Mouse (Mus musculus) MEL (cell line): ENCODE data around the gene Mafb. TPM values are rescaled to one million over a fixed set of nuclear protein-coding genes. Genes with fewer than 3 reads are reported as not detected.

Experiments used
- DNase-seq: peaks from one replicate; pipeline ENCODE4 v3.0.0; 2011; ENCODE audit warnings: low read depth, low spot score
- H3K27ac ChIP-seq: 2 replicates; pipeline ENCODE4 v1.5.1; 2012; ENCODE audit warnings: low read depth, mild to moderate bottlenecking, control low read depth, low read length, moderate library complexity; ENCODE audit not compliant: control insufficient read depth
- H3K27me3 ChIP-seq, 2 experiments: fragments of 150-350 bp in 1 of 2; sonication (generic) in 1 of 2; 2 replicates each; pipeline ENCODE4 v1.6.1; 2012; ENCODE audit warnings: low read length in 2 of 2, mild to moderate bottlenecking in 2 of 2, improper control_type of control experiment in 1 of 2, moderate library complexity in 1 of 2; ENCODE audit not compliant: insufficient read depth in 2 of 2, control insufficient read depth in 1 of 2
- H3K36me3 ChIP-seq, 2 experiments: 2 replicates each; pipeline ENCODE4 v1.6.1; 2012 to 2014; ENCODE audit warnings: low read length in 2 of 2, improper control_type of control experiment in 1 of 2, inconsistent platforms in 1 of 2, mild to moderate bottlenecking in 1 of 2; ENCODE audit not compliant: insufficient read depth in 2 of 2, control insufficient read depth in 1 of 2
- H3K4me1 ChIP-seq, 2 experiments: fragments of 150-350 bp in 1 of 2; sonication (generic) in 1 of 2; 2 replicates each; pipeline ENCODE4 v1.6.1; 2012; ENCODE audit warnings: low read length in 2 of 2, improper control_type of control experiment in 1 of 2, mild to moderate bottlenecking in 1 of 2; ENCODE audit not compliant: insufficient read depth in 2 of 2, control insufficient read depth in 1 of 2
- H3K4me3 ChIP-seq, 2 experiments: fragments of 150-350 bp in 1 of 2; sonication (generic) in 1 of 2; 2 replicates each; pipeline ENCODE4 v1.5.1; 2012; ENCODE audit warnings: low read depth in 2 of 2, low read length in 2 of 2, mild to moderate bottlenecking in 2 of 2, moderate library complexity in 2 of 2, control low read depth in 1 of 2, improper control_type of control experiment in 1 of 2; ENCODE audit not compliant: control insufficient read depth in 1 of 2, insufficient read depth in 1 of 2
- H3K79me2 ChIP-seq: 2 replicates; pipeline ENCODE4 v1.6.1; 2012; ENCODE audit warnings: mild to moderate bottlenecking, low read length, moderate library complexity; ENCODE audit not compliant: control insufficient read depth, poor library complexity, insufficient read depth
- H3K9ac ChIP-seq: 2 replicates; pipeline ENCODE4 v1.6.1; 2012; ENCODE audit warnings: low read depth, mild to moderate bottlenecking, control low read depth, low read length, moderate library complexity; ENCODE audit not compliant: control insufficient read depth, poor library complexity, severe bottlenecking
- H3K9me3 ChIP-seq: fragments of 150-350 bp; sonication (generic); replicated peaks from 2 replicates; pipeline ENCODE4 v1.6.1; 2012; ENCODE audit warnings: mild to moderate bottlenecking, low read length, improper control_type of control experiment, moderate library complexity; ENCODE audit not compliant: insufficient read depth
- BHLHE40 ChIP-seq: IDR thresholded peaks from 2 replicates; pipeline ENCODE4 v1.6.1; 2012; ENCODE audit warnings: low read depth, mild to moderate bottlenecking, inconsistent platforms, low read length, improper control_type of control experiment, borderline replicate concordance
- CHD1 ChIP-seq: IDR thresholded peaks from 2 replicates; pipeline ENCODE4 v1.6.1; 2012; ENCODE audit warnings: low read depth, mild to moderate bottlenecking, inconsistent platforms, low read length, improper control_type of control experiment
- CTCF ChIP-seq, 3 experiments: IDR thresholded peaks in 2 of 3; conservative IDR thresholded peaks in 1 of 3; 2 replicates each; pipeline ENCODE4 v1.5.1; 2011 to 2012; ENCODE audit warnings: low read length in 3 of 3, low read depth in 2 of 3, mild to moderate bottlenecking in 2 of 3, improper control_type of control experiment in 1 of 3, inconsistent platforms in 1 of 3, mixed read lengths in 1 of 3, moderate library complexity in 1 of 3; ENCODE audit not compliant: control insufficient read depth in 1 of 3, insufficient read depth in 1 of 3, poor library complexity in 1 of 3, severe bottlenecking in 1 of 3
- ELF1 ChIP-seq: IDR thresholded peaks from 2 replicates; pipeline ENCODE4 v1.6.1; 2014; ENCODE audit warnings: low read depth, mild to moderate bottlenecking, inconsistent platforms, low read length, improper control_type of control experiment, moderate library complexity
- GABPA ChIP-seq: IDR thresholded peaks from 2 replicates; pipeline ENCODE4 v1.6.1; 2012; ENCODE audit warnings: low read depth, mild to moderate bottlenecking, inconsistent platforms, low read length, improper control_type of control experiment, moderate library complexity
- GATA1 ChIP-seq: IDR thresholded peaks from 2 replicates; pipeline ENCODE4 v1.6.1; 2011; ENCODE audit warnings: low read depth, low read length, improper control_type of control experiment
- JUND ChIP-seq: IDR thresholded peaks from 2 replicates; pipeline ENCODE4 v1.6.1; 2011; ENCODE audit warnings: low read depth, mild to moderate bottlenecking, improper control_type of control experiment, low read length
- KAT2A ChIP-seq: conservative IDR thresholded peaks from 2 replicates; pipeline ENCODE4 v1.6.1; 2012; ENCODE audit warnings: low read depth, low read length, improper control_type of control experiment, inconsistent platforms
- MAFK ChIP-seq: IDR thresholded peaks from 2 replicates; pipeline ENCODE4 v1.6.1; 2011; ENCODE audit warnings: low read depth, mild to moderate bottlenecking, low read length, improper control_type of control experiment, borderline replicate concordance
- MAX ChIP-seq: IDR thresholded peaks from 2 replicates; pipeline ENCODE4 v1.6.1; 2011; ENCODE audit warnings: low read length, improper control_type of control experiment
- MEF2A ChIP-seq: IDR thresholded peaks from 2 replicates; pipeline ENCODE4 v1.6.1; 2014; ENCODE audit warnings: low read depth, mild to moderate bottlenecking, inconsistent platforms, low read length, improper control_type of control experiment; ENCODE audit not compliant: poor library complexity, insufficient replicate concordance, severe bottlenecking; ENCODE audit errors: extremely low read depth
- MYB ChIP-seq: IDR thresholded peaks from 2 replicates; pipeline ENCODE4 v1.6.1; 2011; ENCODE audit warnings: mild to moderate bottlenecking, low read depth, low read length, improper control_type of control experiment
- NELFE ChIP-seq: IDR thresholded peaks from 2 replicates; pipeline ENCODE4 v1.6.1; 2011; ENCODE audit warnings: low read depth, low read length, improper control_type of control experiment
- NRF1 ChIP-seq: IDR thresholded peaks from 2 replicates; pipeline ENCODE4 v1.6.1; 2014; ENCODE audit warnings: low read depth, mild to moderate bottlenecking, inconsistent platforms, low read length, improper control_type of control experiment, moderate library complexity; ENCODE audit not compliant: poor library complexity, insufficient read depth, severe bottlenecking
- RCOR1 ChIP-seq: IDR thresholded peaks from 2 replicates; pipeline ENCODE4 v1.6.1; 2012; ENCODE audit warnings: low read depth, mild to moderate bottlenecking, inconsistent platforms, low read length, improper control_type of control experiment
- SIN3A ChIP-seq: IDR thresholded peaks from 2 replicates; pipeline ENCODE4 v1.6.1; 2012; ENCODE audit warnings: low read length, improper control_type of control experiment, inconsistent platforms
- USF1 ChIP-seq: IDR thresholded peaks from 2 replicates; pipeline ENCODE4 v1.6.1; 2014; ENCODE audit warnings: low read depth, mild to moderate bottlenecking, inconsistent platforms, low read length, improper control_type of control experiment, moderate library complexity
- ZKSCAN1 ChIP-seq: IDR thresholded peaks from 2 replicates; pipeline ENCODE4 v1.6.1; 2012; ENCODE audit warnings: low read depth, mild to moderate bottlenecking, inconsistent platforms, low read length, improper control_type of control experiment, moderate library complexity
- polyA plus RNA-seq, 2 experiments: library from polyadenylated mRNA; stranded (reverse) in 1 of 2; unstranded in 1 of 2; fragments of >175 nt in 1 of 2; fragments of >200 nt in 1 of 2; gene quantifications; 2 replicates each; pipeline versions ENCODE4 v1.2.1 to v1.2.4; 2012; ENCODE audit warnings: low replicate concordance in 2 of 2, low read depth in 1 of 2; ENCODE audit not compliant: insufficient read length in 2 of 2, insufficient read depth in 1 of 2, missing spikeins in 1 of 2
- total RNA-seq: library from RNA; depleted of rRNA; stranded (reverse); fragments of 300-350 nt; gene quantifications from 2 replicates; pipeline ENCODE4 v1.2.3, GENCODE M21; 2012

The Mafb gene
- total and polyA plus RNA-seq, 3 experiments, result not detected

DNA sequence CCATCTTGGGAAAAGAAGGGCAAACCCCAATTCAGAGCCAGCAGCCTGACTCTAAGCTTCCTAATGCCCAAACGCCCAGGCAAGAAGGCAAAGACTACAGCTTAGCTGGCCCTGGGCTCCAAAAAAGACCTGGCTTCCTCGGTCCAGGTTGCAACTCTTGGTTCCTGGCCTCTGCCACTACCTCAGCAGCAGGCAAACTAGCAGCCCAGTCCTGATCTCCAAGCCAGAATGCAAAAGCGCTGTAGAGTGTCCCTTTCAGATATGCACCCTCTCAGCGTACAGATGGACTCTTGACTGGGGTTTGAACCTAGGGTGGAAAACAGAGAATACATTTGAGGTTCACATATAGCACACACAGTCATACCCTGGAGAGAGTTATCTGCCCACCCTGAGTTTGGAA lies 3.7 kb downstream of the Mafb start:
- Histone ChIP-seq H3K27ac (no peak overlapping the region), H3K36me3 (no peaks in the 10 kb centered on the region), H3K27me3 (no peaks in the 10 kb centered on the region), H3K4me3 (no peak overlapping the region), H3K79me2 (no peaks in the 10 kb centered on the region), H3K4me1 (no peaks in the 10 kb centered on the region), H3K9me3 (no peaks in the 10 kb centered on the region), H3K9ac (no peak overlapping the region)
- no peak for TF ChIP-seq CHD1
- TF ChIP-seq GABPA, result no peak
- no peak for TF ChIP-seq SIN3A
- TF ChIP-seq MAX, result no peak
- TF ChIP-seq CTCF (IDR thresholded peaks at IDR 0.05 in 2 of 3, conservative IDR thresholded peaks at IDR 0.05 in 1 of 3; ENCODE audit: control insufficient read depth in 1 of 3, insufficient read depth in 1 of 3, low read depth in 2 of 3, low read length in 3 of 3, poor library complexity in 1 of 3, severe bottlenecking in 1 of 3), result no peak
- no peak for TF ChIP-seq BHLHE40
- TF ChIP-seq GATA1, result no peak
- no peak for TF ChIP-seq NRF1
- TF ChIP-seq MYB, result no peak
- DNase-seq, result no peak

DNA sequence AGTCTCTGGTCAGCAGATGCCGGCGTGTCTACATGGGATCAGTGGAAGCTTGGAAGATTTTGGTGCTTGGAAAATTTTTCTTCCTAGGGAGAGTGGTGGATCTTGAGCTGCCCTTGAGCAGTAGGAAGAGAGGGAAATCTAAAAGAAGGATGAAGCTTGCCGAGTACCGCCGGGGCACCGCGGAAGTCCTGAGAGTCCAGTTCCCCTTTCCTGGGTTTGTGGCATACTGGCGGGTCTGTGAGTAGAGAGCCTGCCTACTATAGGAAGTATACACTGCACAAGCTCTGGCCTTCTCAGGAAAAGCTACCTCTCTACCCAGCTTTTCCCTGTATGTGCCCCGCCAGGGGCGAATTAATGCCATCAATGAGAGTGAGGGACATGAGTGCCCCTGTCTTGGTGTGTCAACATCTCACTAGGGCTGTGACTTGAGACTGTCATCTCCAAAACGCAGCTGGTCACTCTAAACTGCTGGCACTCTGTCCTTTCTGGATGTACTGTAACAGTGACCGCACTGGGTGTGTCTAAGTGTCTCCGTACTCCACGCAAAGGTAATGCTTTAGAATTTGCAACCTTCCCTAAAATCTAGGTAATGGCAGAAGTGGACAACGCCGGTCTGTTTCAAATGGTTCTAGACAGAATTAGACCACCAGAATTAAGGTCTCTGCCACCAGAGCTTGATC lies 5.3 kb downstream of the Mafb start:
- Histone ChIP-seq H3K79me2 (no peaks in the 10 kb centered on the region), H3K4me1 (no peaks in the 10 kb centered on the region), H3K36me3 (no peaks in the 10 kb centered on the region), H3K4me3 (no peak overlapping the region), H3K27me3 (no peaks in the 10 kb centered on the region), H3K27ac (no peak overlapping the region), H3K9me3 (no peaks in the 10 kb centered on the region), H3K9ac (no peak overlapping the region)
- TF ChIP-seq MEF2A (no peak), CHD1 (no peak), MAFK (no peak), ZKSCAN1 (no peak), ELF1 (no peak), SIN3A (no peak), RCOR1 (no peak), NELFE (no peak), CTCF (IDR thresholded peaks at IDR 0.05 in 2 of 3, conservative IDR thresholded peaks at IDR 0.05 in 1 of 3; ENCODE audit: control insufficient read depth in 1 of 3, insufficient read depth in 1 of 3, low read depth in 2 of 3, low read length in 3 of 3, poor library complexity in 1 of 3, severe bottlenecking in 1 of 3) (no peak), USF1 (no peak), KAT2A (no peak), JUND (no peak)
- DNase-seq, result no peak
